Mouse (Mus musculus) T-helper 2 cell (primary cell): ENCODE results near the gene Catsperz.

Source experiments
- in situ Hi-C: fragments of 300-600 bp; cut with MboI, MseI; formaldehyde crosslinking; loops from one replicate; pipeline ENCODE4 v1.15.1; 2025; ENCODE audit warnings: high pct_unique_total_duplicates

Catsperz gene

GRCm38 (mm10) chr19:6925307-6925573 lies at the start of gene Catsperz:
Gene Catsperz (minus strand): TSS chr19:6925380.
- in situ Hi-C loops: no loop called here

DNA sequence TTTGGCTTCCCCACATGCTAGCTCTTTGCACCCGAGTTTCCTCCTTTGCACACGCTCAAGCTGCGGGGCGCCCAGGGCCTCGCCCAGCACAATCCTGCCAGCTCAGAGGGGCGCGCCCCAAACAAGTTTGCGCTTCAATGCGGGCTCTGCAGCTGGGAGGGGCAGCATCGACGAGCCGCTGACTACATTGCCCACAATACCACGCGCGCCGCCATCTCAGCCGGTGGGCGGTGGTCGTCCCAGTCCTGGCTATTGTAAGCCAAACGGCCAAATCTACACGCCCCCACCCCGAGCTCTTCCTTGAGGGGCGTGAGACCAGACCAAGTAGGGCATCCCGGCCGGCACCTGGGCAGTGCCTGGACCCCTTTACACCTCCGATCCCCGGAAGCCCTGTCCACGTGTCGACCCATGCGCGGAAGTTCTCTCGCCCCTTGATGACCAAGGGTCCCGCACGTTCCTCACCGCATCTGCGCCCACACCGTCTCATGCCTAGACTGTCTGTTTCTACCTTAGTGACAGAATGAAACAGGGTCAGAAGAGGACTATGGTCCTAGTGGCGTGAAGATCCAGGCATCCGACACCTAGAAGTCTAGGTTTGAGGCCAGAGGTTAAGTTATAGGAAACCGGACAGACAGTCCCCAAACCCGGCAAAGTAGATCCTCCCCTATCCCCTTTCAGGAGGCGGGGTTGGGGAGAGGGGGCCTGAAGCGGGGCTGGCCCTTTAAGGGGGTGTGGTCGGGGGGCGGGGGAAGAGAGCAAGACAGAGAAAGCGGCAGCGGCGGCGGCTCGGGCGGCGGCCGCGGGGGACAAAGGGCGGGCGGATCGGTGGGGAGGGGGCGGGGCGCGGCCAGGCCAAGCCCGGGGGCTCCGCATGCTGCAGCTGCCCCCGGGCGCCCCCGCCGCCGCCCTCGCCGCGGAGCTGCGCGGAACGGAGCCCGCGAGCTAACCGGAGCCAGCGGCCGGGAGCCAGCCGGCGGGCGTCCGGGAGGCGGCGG lies 49.3 kb upstream of the Catsperz start, which contains the start of gene Ppp1r14b:
Gene Ppp1r14b, plus strand, starts transcription at position 758 of the 995 bp plus-strand sequence.
- in situ Hi-C loops: loop anchor here (5.0 kb wide), 2 partner anchors 37 to 62 kb away; partner anchors contain the start of gene Prdx5

- in situ Hi-C loops: no loop called here
These were observed 48.5 kb upstream of the Catsperz start for GRCm38 (mm10) chr19:6973581-6974190.

- in situ Hi-C loops: no loop called here
These were observed 47.2 kb upstream of the Catsperz start for GRCm38 (mm10) chr19:6972247-6972917.

DNA sequence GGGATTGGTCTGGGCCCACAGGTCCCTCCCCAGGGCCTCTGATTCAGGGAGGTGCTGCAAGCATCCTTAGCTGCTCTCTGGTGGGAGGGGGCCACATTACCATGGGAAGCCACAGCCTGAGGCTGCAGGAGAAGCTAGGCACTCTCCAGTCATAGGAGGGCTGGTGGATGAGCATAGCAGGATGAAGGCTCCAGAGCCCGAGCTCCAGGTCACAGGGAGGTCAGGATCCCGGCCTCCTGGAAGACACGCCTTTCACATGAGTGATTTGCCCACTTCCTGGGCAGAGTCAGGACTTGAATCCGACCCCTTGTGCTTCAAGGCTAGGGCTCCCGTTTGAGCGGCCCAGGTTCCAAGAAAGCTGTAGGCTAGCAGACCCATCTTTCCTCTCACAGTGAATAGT lies 46.5 kb upstream of the Catsperz start:
- in situ Hi-C loops: no loop called here

GRCm38 (mm10) chr19:6970460-6971085 lies 45.4 kb upstream of the Catsperz start:
- in situ Hi-C loops: no loop called here

- in situ Hi-C loops: no loop called here
These were observed 44.6 kb upstream of the Catsperz start for GRCm38 (mm10) chr19:6969665-6970381.

- in situ Hi-C loops: no loop called here
These were observed 44.1 kb upstream of the Catsperz start for GRCm38 (mm10) chr19:6969291-6969664.

GRCm38 (mm10) chr19:6968491-6969271 lies 43.5 kb upstream of the Catsperz start:
- in situ Hi-C loops: no loop called here

- in situ Hi-C loops: no loop called here
These were observed 31.3 kb upstream of the Catsperz start for GRCm38 (mm10) chr19:6956461-6956860.

DNA sequence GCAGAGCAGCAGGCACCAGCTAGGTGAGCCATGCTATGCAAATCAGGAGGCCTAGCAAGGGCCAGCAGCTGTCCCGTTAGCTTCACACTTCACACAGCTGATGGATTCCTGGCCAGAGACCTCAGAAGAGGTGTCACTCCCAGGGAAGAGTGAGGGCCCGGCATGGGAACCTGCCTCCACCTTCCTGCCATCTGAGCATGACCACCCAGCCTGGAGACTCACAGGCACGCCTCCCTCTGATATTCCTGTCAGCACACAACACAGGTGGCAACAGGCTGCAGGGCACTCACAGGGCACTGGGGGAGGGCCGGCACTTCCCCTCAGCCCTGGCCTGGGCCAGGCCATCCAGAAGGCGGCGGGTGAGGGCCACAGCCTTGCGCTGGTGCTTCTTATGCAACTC lies 30.2 kb upstream of the Catsperz start:
- in situ Hi-C loops: no loop called here

GRCm38 (mm10) chr19:6954046-6954445 lies 28.9 kb upstream of the Catsperz start:
- in situ Hi-C loops: no loop called here

DNA sequence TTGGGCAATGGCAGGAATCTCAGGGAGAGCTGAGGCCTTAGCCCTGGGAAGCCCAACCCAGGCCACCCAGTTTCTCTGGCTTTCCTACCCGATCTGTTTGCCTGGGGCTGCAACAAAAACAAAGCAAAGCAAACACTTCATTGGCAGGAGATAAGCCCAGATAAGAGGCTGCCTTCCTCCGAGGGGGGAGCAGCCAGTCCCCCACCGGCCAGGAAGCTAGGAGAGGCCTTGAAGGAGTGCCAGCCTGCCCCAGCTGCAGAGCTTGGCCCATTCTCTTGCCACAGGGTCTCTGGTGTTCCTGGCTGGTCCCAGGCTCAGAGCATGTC lies 27.5 kb upstream of the Catsperz start:
- in situ Hi-C loops: no loop called here

DNA sequence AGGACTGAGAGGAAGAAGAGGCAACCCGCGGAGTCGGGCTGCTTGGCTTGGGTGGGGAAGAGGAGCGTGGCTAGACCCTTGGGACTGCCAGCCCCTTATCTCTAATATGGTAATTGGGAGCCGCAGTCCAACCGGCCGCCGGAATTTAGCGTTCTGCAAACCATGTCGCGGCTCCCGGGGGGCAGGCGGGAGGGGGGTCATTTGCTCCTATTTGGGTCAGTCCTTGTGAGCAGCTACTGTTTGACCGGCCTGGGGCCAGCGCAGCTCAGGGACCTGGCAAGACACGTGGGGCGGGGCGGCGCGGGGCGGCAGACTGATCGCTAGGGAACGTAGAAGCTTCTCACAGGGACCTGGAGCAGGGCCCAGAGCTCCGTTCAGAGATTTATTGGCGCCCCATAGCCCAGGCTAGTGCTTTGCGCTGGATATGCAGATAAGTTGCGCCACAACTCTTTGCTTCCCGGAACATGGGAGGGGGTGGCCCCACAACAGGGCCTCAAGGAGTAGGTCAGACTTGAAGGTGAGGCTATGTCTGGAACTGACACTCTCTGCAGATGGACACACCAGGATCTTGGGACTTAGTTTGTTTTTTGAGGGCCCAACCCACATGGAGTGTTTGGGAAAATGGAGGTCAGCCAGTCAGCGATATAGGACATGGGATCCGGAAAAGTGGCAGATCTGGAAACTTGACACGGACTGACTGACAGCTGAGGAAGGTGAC lies 27.0 kb upstream of the Catsperz start:
- in situ Hi-C loops: no loop called here

DNA sequence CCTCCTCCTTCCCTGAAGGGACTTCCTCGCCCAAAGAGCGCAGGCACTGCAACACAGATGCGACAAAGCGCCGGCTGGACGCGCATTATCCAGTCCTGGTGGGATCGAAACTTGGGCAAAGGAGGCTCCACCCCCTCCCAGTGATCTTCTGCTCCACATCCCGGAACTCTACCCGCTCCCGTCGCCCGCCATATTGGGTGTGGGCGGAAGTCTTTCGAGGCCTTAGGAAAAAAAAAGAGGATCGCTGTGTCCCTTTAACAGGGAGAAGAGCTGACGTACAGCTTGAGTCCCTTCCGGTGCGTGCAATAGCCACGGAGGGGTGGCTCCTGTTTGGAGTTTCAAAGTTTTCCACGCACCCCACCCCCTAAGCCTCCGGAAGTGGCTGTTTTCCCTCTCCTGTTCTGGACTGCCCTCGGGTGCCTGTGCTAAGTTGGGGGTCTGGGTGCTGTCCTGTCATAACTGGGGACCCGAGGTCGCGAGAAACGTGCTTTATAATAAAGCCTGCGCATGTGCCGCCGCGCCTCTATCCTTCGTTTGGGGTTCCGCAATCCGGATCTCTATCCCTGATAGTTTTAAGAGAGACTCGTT lies 26.3 kb upstream of the Catsperz start:
- in situ Hi-C loops: no loop called here

GRCm38 (mm10) chr19:6950613-6951153 lies 25.5 kb upstream of the Catsperz start:
- in situ Hi-C loops: no loop called here

GRCm38 (mm10) chr19:6949951-6950350 lies 24.8 kb upstream of the Catsperz start:
- in situ Hi-C loops: no loop called here

DNA sequence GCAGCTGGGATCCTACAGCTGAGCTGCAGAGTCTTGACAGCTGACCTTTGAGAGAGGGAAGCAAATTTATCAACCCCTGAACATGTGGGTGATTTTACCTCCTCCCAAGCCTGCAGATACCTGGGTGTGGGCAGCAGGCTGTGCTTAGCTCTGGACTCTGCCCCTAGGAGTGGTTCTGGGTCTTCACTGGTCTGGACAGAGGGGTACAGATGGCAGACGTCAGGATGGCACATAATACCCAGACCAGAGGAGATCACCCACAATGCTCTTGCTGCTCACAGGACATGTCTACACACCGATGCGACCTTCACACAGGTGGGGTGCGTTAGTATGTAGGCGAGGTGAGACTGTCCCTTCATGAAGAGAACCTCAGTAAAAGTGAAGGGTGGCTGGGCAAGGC lies 24.4 kb upstream of the Catsperz start:
- in situ Hi-C loops: no loop called here

DNA sequence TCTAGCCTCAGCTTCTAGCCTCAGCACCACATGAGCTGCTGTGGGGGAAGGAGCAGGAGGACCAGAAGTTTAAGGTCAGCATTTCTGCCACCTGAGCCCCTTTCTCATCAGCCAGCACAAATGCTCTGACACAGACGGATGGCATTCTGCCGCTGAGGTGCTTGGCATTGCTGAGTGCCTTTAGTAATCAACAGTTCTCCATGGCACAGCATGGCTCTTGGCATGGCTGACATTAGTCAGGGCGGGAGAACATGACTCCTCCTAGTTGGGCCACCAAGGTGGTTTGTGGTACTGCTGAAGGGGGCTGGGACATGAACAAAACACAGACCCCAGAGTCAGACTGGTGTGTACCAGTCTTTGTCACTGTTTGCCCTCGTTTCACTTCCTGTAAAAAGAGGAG lies 23.0 kb upstream of the Catsperz start:
- in situ Hi-C loops: no loop called here
